Mouse (Mus musculus) left cerebral cortex, adult 11 months (tissue): ENCODE measurements around the gene Yif1a.
A peak's percentile ranks its signal among the peaks of the same experiment; 100 is the strongest.

Experiments used
- DNase-seq: peaks from one replicate; pipeline ENCODE4 v3.0.0; 2022; ENCODE audit warnings: low spot score

Yif1a gene

GRCm38 (mm10) chr19:5087884-5088728, at the start of gene Yif1a:
Gene Yif1a (plus strand): TSS chr19:5088538.
- peak; percentile 99 for DNase-seq

- peak; percentile 81 for DNase-seq
Observed at GRCm38 (mm10) chr19:5038709-5039156, 49.6 kb upstream of the Yif1a start, which contains the start of the genes B4gat1 and AC124502.3. Gene B4gat1 (plus strand): TSS chr19:5038826. Gene AC124502.3 (plus strand): TSS chr19:5038891.

GRCm38 (mm10) chr19:5039301-5040114, 48.8 kb upstream of the Yif1a start:
- DNase-seq, result no peak

- DNase-seq, result peak; percentile 85
Observed at GRCm38 (mm10) chr19:5040862-5041523, 47.3 kb upstream of the Yif1a start, which contains the start of gene Brms1. Gene Brms1 (plus strand): TSS chr19:5041354.

GRCm38 (mm10) chr19:5041588-5041987, 46.8 kb upstream of the Yif1a start:
- no peak for DNase-seq

GRCm38 (mm10) chr19:5045531-5045930, 42.8 kb upstream of the Yif1a start:
- no peak for DNase-seq

- no peak for DNase-seq
Observed at GRCm38 (mm10) chr19:5048138-5049056, 39.9 kb upstream of the Yif1a start.

- DNase-seq, result no peak
Observed at GRCm38 (mm10) chr19:5049325-5049724, 39.0 kb upstream of the Yif1a start.

- peak; percentile 86 for DNase-seq
Observed at GRCm38 (mm10) chr19:5050047-5050905, 38.1 kb upstream of the Yif1a start, which contains the start of gene Rin1. Gene Rin1 (plus strand): TSS chr19:5050481.

GRCm38 (mm10) chr19:5051031-5051430, 37.3 kb upstream of the Yif1a start:
- no peak for DNase-seq

GRCm38 (mm10) chr19:5051515-5051914, 36.8 kb upstream of the Yif1a start:
- DNase-seq, result no peak

GRCm38 (mm10) chr19:5052166-5052822, 36.0 kb upstream of the Yif1a start:
- no peak for DNase-seq

GRCm38 (mm10) chr19:5052853-5053252, 35.5 kb upstream of the Yif1a start:
- no peak for DNase-seq

GRCm38 (mm10) chr19:5053909-5054308, 34.4 kb upstream of the Yif1a start:
- no peak for DNase-seq

GRCm38 (mm10) chr19:5056251-5056650, 32.1 kb upstream of the Yif1a start:
- DNase-seq, result no peak

GRCm38 (mm10) chr19:5057876-5058775, 30.2 kb upstream of the Yif1a start:
- DNase-seq, result no peak

GRCm38 (mm10) chr19:5058801-5059771, 29.3 kb upstream of the Yif1a start:
- DNase-seq, result no peak
